Mouse (Mus musculus) limb, embryonic 15.5 days (tissue): ENCODE results near the gene Itga6. TPM values are rescaled to one million over a fixed set of nuclear protein-coding genes. Genes with fewer than 3 reads are reported as not detected.

Experiments used
- ATAC-seq: fragments of 200-750 bp; cut with Nextera tagmentation; 2 replicates; pipeline ENCODE4 v1.8.0; 2017; ENCODE audit warnings: low read depth, moderate TSS enrichment; ENCODE audit not compliant: insufficient number of reproducible peaks, low FRiP score, low TSS enrichment
- H3K27ac ChIP-seq: fragments of 300-500 bp; sonication (generic); 2 replicates; pipeline ENCODE4 v1.5.1; 2015; ENCODE audit warnings: moderate library complexity, mild to moderate bottlenecking, inconsistent platforms
- H3K27me3 ChIP-seq: fragments of 300-500 bp; sonication (generic); 2 replicates; pipeline ENCODE4 v1.6.1; 2015; ENCODE audit warnings: inconsistent platforms
- H3K36me3 ChIP-seq: fragments of 300-500 bp; sonication (generic); 2 replicates; pipeline ENCODE4 v1.6.1; 2015; ENCODE audit warnings: inconsistent platforms
- H3K4me1 ChIP-seq: fragments of 300-500 bp; sonication (generic); 2 replicates; pipeline ENCODE4 v1.6.1; 2015; ENCODE audit warnings: inconsistent platforms
- H3K4me2 ChIP-seq: fragments of 300-500 bp; sonication (generic); 2 replicates; pipeline ENCODE4 v1.6.1; 2015; ENCODE audit warnings: mild to moderate bottlenecking, inconsistent platforms
- H3K4me3 ChIP-seq: fragments of 300-500 bp; sonication (generic); 2 replicates; pipeline ENCODE4 v1.5.1; 2015; ENCODE audit warnings: mild to moderate bottlenecking, inconsistent platforms
- H3K9ac ChIP-seq: fragments of 300-500 bp; sonication (generic); 2 replicates; pipeline ENCODE4 v1.6.1; 2015; ENCODE audit warnings: inconsistent platforms
- H3K9me3 ChIP-seq: fragments of 300-500 bp; sonication (generic); 2 replicates; pipeline ENCODE4 v1.6.1; 2016; ENCODE audit warnings: inconsistent platforms
- WGBS: fragments of 180-500 bp; shearing (Covaris S2); methylation state at CpG from one replicate; pipeline ENCODE4 v1.1.7; 2015; 5-methylcytosine and 5-hydroxymethylcytosine counted together
- polyA plus RNA-seq: library from polyadenylated mRNA; unstranded; fragments of >200 nt; fragmentation: Nextera tagmentation; extraction: Ambion mirVana; gene quantifications from 2 replicates; pipeline ENCODE4 v1.2.1, GENCODE M21; 2015

Itga6 gene
- polyA plus RNA-seq, 1 experiment from 2014 or later, result 47.2 TPM

DNA sequence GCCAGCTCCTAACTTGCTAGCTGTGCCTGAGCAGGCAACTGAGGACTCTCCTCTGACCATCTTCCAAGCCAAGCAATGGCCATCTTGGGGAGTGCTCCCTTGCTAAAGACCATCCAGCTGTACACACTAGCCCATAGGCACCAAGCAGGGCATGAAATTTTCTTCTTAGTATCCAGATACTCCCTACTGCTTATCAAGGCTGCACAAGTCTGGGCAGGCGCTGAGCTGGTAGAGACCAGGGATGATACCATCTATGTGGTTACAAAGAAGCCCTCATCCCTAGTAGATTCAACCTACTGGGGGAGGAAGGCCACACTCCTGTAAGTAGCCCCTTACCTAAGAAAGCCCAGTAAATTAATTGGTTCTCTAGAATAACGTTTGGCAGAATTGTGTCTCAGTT lies 7.0 kb downstream of the Itga6 start:
- no peaks in the 10 kb centered on the region for H3K36me3 ChIP-seq
- no peaks in the 10 kb centered on the region for H3K9me3 ChIP-seq
- no peak overlapping the region for H3K4me3 ChIP-seq
- H3K4me1 ChIP-seq, result peaks cover 8% of the 10 kb centered on the region
- ATAC-seq, result no peak
- no peak overlapping the region for H3K9ac ChIP-seq
- no peaks in the 10 kb centered on the region for H3K27me3 ChIP-seq
- no peak overlapping the region for H3K27ac ChIP-seq
- WGBS, result 78% methylated on average over 2 of the region's 2 CpGs
- no peak overlapping the region for H3K4me2 ChIP-seq

DNA sequence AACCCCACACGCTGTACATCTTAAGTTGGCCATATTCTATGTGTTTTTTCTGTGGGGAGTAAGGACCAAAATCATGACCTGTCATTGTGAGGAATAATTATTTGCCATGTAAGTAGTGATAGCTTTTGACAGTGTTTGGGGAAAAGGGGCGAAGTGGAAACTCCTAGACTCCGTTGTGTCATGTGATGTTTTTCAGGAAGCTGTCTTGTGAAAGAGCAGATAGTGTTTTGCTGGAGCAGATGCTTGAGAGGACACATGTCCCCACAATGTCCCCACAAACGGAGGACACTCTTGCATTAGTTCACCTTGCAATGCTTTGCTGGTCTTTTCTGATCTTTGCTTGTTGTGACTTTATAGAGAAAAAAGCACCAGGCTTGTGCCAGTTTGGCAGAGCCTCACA lies 7.7 kb downstream of the Itga6 start:
- Histone ChIP-seq H3K27me3 (no peaks in the 10 kb centered on the region), H3K4me1 (peaks cover 8% of the 10 kb centered on the region), H3K9ac (no peak overlapping the region), H3K4me3 (no peak overlapping the region), H3K27ac (no peak overlapping the region), H3K36me3 (no peaks in the 10 kb centered on the region), H3K4me2 (no peak overlapping the region), H3K9me3 (no peaks in the 10 kb centered on the region)
- 84% methylated on average over 4 of the region's 4 CpGs for WGBS
- ATAC-seq, result no peak

DNA sequence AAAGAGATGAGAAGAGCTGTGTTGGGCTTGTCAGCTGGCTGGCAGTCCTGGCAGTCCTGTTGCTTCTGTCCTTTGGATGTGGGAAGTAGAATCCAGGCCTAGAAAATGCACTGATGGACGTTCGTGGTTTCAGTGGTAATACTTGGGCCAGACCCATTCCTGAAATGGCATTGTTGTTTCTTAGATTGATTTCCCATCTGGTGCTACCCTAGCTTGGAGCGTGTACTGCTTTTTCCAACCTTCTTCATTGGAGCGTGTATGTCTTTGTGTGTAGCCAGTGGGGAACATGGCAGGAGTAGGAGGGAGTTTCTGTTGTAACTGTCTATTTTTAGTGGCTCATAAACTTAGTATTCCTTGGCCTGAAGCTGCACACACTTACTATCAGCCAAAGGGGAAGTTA lies 10.3 kb downstream of the Itga6 start:
- Histone ChIP-seq H3K36me3 (no peaks in the 10 kb centered on the region), H3K27me3 (no peaks in the 10 kb centered on the region), H3K9ac (no peak overlapping the region), H3K27ac (peak overlapping the region; percentile 75), H3K4me3 (no peak overlapping the region), H3K9me3 (no peaks in the 10 kb centered on the region), H3K4me2 (no peak overlapping the region), H3K4me1 (peaks cover 20% of the 10 kb centered on the region)
- WGBS, result 61% methylated on average over 4 of the region's 4 CpGs
- ATAC-seq, result peak; percentile 76

DNA sequence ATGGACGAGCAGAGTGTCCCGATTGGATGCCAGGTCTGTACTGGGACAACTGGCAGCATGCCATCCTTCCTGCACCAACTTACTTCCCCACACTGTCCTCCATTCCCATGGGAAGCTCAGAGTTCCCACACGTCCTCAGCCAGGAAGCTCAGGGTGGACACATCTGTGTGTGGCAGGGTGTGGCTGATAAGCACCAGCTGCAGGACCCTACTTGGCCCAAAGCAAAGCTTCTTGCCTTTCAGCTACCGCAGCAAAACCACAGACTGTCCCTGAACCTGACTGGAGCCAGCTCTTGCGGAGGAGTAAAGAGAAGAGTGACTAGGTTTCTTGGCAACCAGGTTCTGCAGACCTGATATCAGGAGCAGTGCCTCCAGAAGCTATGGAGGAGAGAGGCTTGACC lies 11.7 kb downstream of the Itga6 start:
- Histone ChIP-seq H3K9me3 (no peaks in the 10 kb centered on the region), H3K27ac (no peak overlapping the region), H3K9ac (no peak overlapping the region), H3K4me1 (peaks cover 20% of the 10 kb centered on the region), H3K27me3 (no peaks in the 10 kb centered on the region), H3K4me3 (no peak overlapping the region), H3K4me2 (no peak overlapping the region), H3K36me3 (no peaks in the 10 kb centered on the region)
- WGBS, result 68% methylated on average over 5 of the region's 5 CpGs
- ATAC-seq, result no peak

DNA sequence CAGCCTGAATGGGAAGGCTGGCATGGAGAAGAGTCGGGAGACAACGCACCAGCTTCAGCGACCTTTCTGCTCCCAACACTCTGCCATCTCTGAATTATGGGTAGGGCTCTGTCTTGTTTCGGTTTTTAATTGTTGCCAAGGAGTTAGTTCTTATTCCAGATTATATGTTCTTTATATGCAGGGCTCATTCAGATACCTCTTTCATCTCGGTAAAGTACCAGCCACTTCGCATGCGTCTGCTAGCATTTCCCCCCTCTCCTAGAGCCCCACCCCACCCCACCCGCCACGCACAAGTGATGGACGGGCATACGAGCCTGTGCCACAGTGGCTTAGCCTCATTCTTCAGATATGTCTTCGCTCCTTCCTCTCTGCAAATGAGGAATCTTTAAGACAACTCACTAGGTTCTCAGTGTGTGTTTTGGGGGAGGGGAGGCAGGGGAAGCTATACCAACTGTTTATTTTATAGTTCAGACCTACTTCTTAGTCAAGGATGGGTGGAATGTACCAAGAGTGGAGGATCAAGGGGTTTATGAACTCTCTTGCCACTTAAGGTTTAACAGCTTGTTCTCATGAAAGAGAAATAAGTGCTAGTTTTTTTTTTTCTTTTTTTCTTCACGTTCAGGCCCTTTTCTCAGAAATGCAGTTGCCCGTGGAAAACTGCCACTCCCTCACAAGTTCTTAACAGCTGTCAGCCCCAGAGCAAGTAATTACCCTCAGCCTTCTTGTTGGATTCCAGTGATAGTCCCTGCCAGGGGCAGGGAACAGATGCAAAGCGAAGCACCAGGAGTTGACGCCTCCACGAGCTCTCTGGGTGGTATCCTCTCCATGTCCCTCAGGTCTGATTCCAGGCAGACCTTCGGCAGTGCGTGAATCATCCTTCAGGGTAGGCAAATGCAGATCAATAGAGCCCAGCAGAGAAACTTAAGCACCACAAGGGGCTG lies 13.4 kb downstream of the Itga6 start:
- Histone ChIP-seq H3K27ac (no peak overlapping the region), H3K4me1 (peaks cover 20% of the 10 kb centered on the region), H3K27me3 (no peaks in the 10 kb centered on the region), H3K4me3 (no peak overlapping the region), H3K36me3 (no peaks in the 10 kb centered on the region), H3K9me3 (no peaks in the 10 kb centered on the region), H3K4me2 (no peak overlapping the region), H3K9ac (no peak overlapping the region)
- 34% methylated on average over 19 of the region's 19 CpGs for WGBS
- no peak for ATAC-seq

DNA sequence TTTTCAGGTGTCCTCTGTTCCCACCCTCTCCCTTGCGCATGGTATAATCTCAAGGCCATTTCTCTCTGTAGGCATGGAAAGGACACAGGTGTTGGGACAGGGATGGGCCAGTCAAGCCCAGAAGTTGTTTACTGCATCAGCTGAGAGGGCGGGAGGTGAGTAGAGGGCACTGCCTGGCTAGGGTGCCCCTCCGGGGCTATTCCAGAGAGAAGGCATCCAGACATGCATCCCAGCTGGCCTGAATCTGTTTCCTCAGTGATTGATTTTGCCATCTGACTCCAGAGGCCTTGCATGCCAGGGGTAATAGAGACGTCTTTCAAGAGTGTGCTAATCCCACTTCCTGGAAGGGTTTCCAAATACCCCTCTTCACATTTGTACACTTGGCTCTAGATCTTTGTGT lies 14.7 kb downstream of the Itga6 start:
- peaks cover 20% of the 10 kb centered on the region for H3K4me1 ChIP-seq
- WGBS, result 73% methylated on average over 4 of the region's 4 CpGs
- peak; percentile 25; the same call in 1 of the 2 replicates for ATAC-seq
- H3K27ac ChIP-seq, result no peak overlapping the region
- no peaks in the 10 kb centered on the region for H3K27me3 ChIP-seq
- no peak overlapping the region for H3K9ac ChIP-seq
- H3K36me3 ChIP-seq, result no peaks in the 10 kb centered on the region
- no peak overlapping the region for H3K4me2 ChIP-seq
- no peak overlapping the region for H3K4me3 ChIP-seq
- H3K9me3 ChIP-seq, result no peaks in the 10 kb centered on the region

DNA sequence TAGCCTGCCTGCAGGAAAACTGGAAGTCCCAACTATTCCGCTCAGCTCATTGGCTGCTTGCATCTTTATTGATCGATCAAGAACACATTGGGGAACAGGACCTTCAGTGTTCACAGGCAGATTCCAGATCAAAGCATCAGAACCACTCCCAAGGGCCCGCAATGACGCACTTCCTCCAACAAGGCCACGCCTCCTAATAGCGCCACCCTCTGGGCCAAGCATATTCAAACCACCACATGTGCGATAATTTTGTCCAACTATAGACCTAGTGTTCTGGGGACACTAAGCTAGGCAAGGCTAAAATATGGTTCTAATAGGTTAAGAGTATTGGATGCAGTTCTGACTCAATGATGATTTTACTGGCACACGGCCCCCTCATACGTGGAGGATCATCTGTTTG lies 15.7 kb downstream of the Itga6 start:
- H3K36me3 ChIP-seq, result no peaks in the 10 kb centered on the region
- H3K27me3 ChIP-seq, result no peaks in the 10 kb centered on the region
- H3K4me3 ChIP-seq, result no peak overlapping the region
- H3K9ac ChIP-seq, result no peak overlapping the region
- H3K9me3 ChIP-seq, result no peaks in the 10 kb centered on the region
- H3K27ac ChIP-seq, result no peak overlapping the region
- ATAC-seq, result no peak
- 93% methylated on average over 9 of the region's 9 CpGs for WGBS
- H3K4me2 ChIP-seq, result no peak overlapping the region
- peaks cover 16% of the 10 kb centered on the region for H3K4me1 ChIP-seq

DNA sequence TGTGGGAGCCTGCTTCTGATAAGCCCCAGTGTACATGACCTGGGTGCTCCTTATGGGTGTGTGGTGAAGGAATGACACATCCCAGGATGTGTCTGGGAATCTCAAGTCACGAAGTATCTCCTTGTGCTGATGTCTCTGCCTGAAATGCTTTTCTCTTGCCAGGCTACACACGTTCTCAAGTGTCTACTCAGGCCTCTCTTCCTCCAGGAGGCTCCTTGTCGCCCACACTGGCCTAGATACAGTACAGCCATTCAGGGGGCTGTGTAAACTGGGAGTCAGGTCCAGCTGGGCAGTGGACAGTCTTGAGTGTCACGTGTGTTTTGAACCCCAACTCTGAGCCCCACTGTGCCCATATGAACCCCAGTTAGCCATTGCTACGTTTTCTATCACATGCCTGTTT lies 19.1 kb downstream of the Itga6 start:
- Histone ChIP-seq H3K4me3 (no peak overlapping the region), H3K4me1 (no peaks in the 10 kb centered on the region), H3K4me2 (no peak overlapping the region), H3K27ac (no peak overlapping the region), H3K9ac (no peak overlapping the region), H3K36me3 (no peaks in the 10 kb centered on the region), H3K9me3 (no peaks in the 10 kb centered on the region), H3K27me3 (no peaks in the 10 kb centered on the region)
- ATAC-seq, result no peak
- WGBS, result 68% methylated on average over 5 of the region's 5 CpGs

DNA sequence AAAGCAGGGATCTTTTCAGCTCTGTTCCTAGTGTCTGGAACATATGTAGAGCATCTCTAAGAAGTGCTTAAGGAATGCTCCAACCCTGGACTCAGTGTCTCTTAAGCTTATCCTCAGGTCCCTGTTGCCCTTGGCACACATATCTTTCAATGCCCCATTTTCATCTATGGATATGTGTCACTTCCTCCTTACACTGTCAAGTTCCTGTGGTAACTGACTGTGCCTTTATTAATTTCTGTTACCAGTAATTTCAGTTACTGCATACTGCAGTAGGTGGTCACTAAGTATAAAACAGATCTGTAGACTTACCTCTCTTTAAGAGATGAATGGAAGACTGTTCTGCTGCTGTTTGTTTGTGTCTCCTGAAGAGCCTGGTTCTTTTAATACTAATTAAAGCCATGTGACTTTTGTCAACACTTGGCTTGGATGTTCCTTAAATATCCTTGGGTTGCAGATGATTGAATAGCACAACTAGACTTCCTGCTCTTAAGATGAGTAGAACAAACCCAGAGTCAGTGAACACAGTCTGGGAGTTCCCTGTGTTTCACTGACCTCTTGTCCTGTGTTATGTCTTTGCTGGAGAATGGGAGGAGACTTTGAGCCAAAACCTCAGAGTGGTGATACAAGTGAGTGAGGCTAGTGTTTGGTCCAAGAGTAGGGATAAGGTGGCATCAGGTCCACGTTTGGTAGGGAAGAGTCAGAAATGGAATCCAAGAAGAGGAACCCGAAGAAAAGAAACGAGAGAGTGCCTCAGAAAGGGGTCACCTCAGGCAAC lies 19.7 kb downstream of the Itga6 start:
- no peak overlapping the region for H3K4me2 ChIP-seq
- H3K27ac ChIP-seq, result no peak overlapping the region
- no peak overlapping the region for H3K4me3 ChIP-seq
- H3K36me3 ChIP-seq, result no peaks in the 10 kb centered on the region
- no peak overlapping the region for H3K9ac ChIP-seq
- ATAC-seq, result no peak
- WGBS, result 84% methylated on average over 3 of the region's 3 CpGs
- no peaks in the 10 kb centered on the region for H3K27me3 ChIP-seq
- no peaks in the 10 kb centered on the region for H3K9me3 ChIP-seq
- no peaks in the 10 kb centered on the region for H3K4me1 ChIP-seq

DNA sequence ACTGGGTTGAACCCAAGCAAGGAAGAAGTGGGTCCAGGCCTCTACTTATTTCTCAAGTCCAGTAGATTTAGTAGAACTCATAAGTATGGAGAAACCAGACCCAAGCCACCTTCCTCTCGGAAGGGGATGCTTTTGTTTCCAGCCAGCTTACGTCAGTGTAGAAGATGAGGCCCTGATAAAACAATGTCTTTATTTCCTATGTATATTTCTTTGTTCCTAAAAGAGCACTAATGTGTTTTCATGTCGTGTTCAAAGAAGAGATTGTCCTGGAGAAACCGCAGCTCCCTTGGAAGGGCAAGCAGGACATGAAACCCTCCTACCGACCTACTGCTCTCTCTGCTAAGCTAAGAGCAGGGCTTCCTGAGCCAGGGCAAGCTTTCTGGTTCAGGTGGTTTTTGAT lies 20.6 kb downstream of the Itga6 start:
- no peak overlapping the region for H3K9ac ChIP-seq
- ATAC-seq, result no peak
- no peak overlapping the region for H3K4me3 ChIP-seq
- no peaks in the 10 kb centered on the region for H3K27me3 ChIP-seq
- no peak overlapping the region for H3K4me2 ChIP-seq
- no peaks in the 10 kb centered on the region for H3K36me3 ChIP-seq
- no peaks in the 10 kb centered on the region for H3K9me3 ChIP-seq
- H3K4me1 ChIP-seq, result no peaks in the 10 kb centered on the region
- 88% methylated on average over 5 of the region's 5 CpGs for WGBS
- H3K27ac ChIP-seq, result no peak overlapping the region

DNA sequence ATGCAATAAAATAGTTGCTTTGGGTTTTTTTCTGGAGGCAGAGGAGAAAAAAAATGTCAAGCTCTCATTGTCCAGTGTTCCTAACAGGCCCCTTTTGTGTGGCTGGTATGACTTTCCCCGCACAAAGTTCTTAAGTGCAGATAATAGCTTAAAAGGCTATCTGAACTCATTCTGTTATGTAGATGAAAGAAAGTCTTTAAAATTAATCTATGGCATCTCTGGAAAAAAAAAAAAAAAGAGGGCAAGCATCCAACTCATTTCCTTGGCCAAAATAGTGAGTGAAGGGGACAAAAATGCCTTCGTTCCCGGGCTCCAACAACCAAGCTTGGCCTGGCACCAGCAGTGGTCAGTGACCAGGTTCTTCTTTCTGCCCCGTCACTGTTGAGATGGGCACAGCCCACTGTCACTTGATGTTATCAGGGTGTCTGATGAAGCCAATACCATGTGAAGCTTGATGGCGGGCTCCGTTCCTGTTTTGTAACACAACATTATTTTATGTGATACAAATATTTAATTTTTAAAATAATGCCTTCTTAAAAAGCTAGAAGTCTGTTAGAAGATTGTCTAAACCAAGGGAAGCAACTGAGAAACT lies 21.7 kb downstream of the Itga6 start:
- ATAC-seq, result no peak

DNA sequence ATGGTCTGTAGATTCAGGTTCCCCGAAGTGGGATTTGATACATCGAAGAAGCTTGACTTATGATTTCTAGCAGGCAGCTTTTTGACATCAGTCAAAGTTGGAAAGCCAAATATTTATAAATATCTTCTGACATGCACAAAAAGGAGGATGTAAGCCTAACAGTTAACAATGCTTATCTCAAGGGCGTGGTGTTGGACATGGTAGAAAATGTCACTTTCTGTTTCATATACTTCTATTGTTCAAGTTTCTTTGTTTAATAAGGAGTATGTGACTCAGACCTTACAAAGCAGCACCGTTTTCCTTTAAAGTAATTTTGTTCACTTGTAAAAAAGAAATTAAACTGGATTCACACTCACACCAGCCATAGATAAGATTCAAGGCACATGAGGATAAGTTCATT lies 26.3 kb downstream of the Itga6 start:
- H3K9ac ChIP-seq, result no peak overlapping the region
- no peak overlapping the region for H3K27ac ChIP-seq
- no peak for ATAC-seq
- H3K27me3 ChIP-seq, result no peaks in the 10 kb centered on the region
- no peaks in the 10 kb centered on the region for H3K9me3 ChIP-seq
- no peak overlapping the region for H3K4me2 ChIP-seq
- H3K4me3 ChIP-seq, result no peak overlapping the region
- no peaks in the 10 kb centered on the region for H3K36me3 ChIP-seq
- H3K4me1 ChIP-seq, result 0 out of 2 replicates have a peak, but pooled peaks cover 4% of the 10 kb centered on the region
- WGBS, result 81% methylated on average over 4 of the region's 4 CpGs

More for the DNA sequence above, 21.7 kb downstream of the Itga6 start:
- H3K27ac ChIP-seq, result no peak overlapping the region
- H3K4me3 ChIP-seq, result no peak overlapping the region
- WGBS, result 80% methylated on average over 6 of the region's 6 CpGs
- no peaks in the 10 kb centered on the region for H3K9me3 ChIP-seq
- H3K27me3 ChIP-seq, result no peaks in the 10 kb centered on the region
- H3K4me1 ChIP-seq, result no peaks in the 10 kb centered on the region
- no peak overlapping the region for H3K4me2 ChIP-seq
- no peaks in the 10 kb centered on the region for H3K36me3 ChIP-seq
- no peak overlapping the region for H3K9ac ChIP-seq
